Mouse (Mus musculus): Measurements from ENCODE around the gene Cpm. TPM values are rescaled to one million over a fixed set of nuclear protein-coding genes. Genes with fewer than 3 reads are reported as not detected.

Cpm gene
- total and polyA plus RNA-seq, 3 experiments = 2.8 to 4.0 (median 3.5) TPM

DNA sequence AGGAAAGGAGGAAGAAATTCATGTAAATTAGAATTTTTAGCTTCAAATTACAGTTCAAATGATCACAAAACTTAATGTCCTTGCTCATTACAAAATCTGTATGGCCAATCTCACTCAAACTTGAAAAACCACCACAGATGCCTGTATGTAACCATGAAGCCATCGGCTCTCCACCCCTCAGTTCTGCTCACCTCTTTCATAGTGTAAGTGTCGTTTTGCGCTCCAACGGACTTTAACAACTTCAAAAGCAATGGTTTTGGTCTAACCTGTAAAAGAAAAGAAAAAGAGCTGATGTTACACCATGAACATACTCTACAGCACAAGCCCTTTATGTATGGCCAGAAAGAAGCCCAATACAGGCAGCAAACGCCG is 75.7 kb downstream of the Cpm start:
- Histone ChIP-seq H3K27ac (no peak overlapping the region), H3K9ac (ENCODE audit: low read depth, low read length) (no peak overlapping the region), H3K36me3 (ENCODE audit: control insufficient read depth, insufficient read depth, low read length) (peaks cover 35% of the 10 kb centered on the region), H3K4me1 (ENCODE audit: control insufficient read depth, insufficient read depth, low read length) (peaks cover 8% of the 10 kb centered on the region), H3K27me3 (ENCODE audit: control insufficient read depth, insufficient read depth, low read length) (no peaks in the 10 kb centered on the region), H3K4me3 (no peak overlapping the region), H3K79me2 (replicated peaks; ENCODE audit: control insufficient read depth, insufficient read depth, low read length) (peaks cover 6% of the 10 kb centered on the region; the same call in 1 of the 2 replicates)
- intact Hi-C loops (cut with DNase I) = no loop called here
- WGBS = 96% methylated on average over 6 of the region's 6 CpGs
- no peak for DNase-seq
- TF ChIP-seq POLR2A (IDR thresholded peaks at IDR 0.05; ENCODE audit: insufficient read depth, low read depth, low read length) (no peak), CTCF (IDR thresholded peaks at IDR 0.05) (no peak), EP300 (IDR thresholded peaks at IDR 0.05; ENCODE audit: insufficient read depth, low read depth, low read length) (no peak)

DNA sequence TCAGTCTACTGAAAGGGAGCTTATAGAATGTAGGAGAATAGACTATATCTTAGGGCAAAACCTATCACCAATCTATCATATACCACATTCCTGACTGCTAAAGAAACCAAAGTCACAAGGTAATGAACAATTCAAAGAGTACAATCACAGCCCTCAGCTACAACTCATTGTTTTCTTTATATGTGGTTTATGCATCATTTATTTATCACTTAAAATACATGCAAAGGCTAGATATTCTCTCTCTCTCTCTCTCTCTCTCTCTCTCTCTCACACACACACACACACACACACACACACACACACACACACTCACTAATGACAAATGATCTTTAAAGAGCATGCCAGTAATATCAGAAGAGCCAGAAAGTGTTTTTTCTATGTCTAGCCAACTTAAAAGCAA is 76.5 kb downstream of the Cpm start:
- intact Hi-C loops (cut with DNase I) = no loop called here
- no peak overlapping the region for H3K4me3 ChIP-seq
- no peak for DNase-seq
- peaks cover 6% of the 10 kb centered on the region; the same call in 1 of the 2 replicates for H3K79me2 ChIP-seq (replicated peaks; ENCODE audit: control insufficient read depth, insufficient read depth, low read length)
- no peak overlapping the region for H3K27ac ChIP-seq
- H3K9ac ChIP-seq (ENCODE audit: low read depth, low read length) = no peak overlapping the region
- no peaks in the 10 kb centered on the region for H3K27me3 ChIP-seq (ENCODE audit: control insufficient read depth, insufficient read depth, low read length)
- peaks cover 8% of the 10 kb centered on the region for H3K4me1 ChIP-seq (ENCODE audit: control insufficient read depth, insufficient read depth, low read length)
- peaks cover 30% of the 10 kb centered on the region for H3K36me3 ChIP-seq (ENCODE audit: control insufficient read depth, insufficient read depth, low read length)
- TF ChIP-seq POLR2A (IDR thresholded peaks at IDR 0.05; ENCODE audit: insufficient read depth, low read depth, low read length) (no peak), CTCF (IDR thresholded peaks at IDR 0.05) (no peak), EP300 (IDR thresholded peaks at IDR 0.05; ENCODE audit: insufficient read depth, low read depth, low read length) (no peak)

DNA sequence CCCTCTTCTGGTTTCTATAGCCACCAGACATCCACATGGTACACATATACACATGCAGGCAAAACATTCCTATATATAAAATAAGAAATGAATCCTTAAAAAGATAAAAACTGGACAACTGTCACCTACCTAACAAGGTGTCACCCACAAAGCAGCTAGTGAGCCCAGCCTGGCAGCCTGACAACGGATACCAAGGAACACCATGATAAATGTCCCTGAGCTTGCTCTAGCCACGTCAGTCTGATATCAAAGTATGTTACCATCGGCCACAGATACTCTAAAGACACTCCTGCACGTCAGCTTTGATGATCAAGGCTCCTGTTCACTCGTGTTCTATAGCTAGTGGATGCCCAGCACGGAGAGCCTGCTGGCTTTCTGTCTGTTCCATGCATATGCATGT is 77.1 kb downstream of the Cpm start:
- Histone ChIP-seq H3K4me3 (no peak overlapping the region), H3K4me1 (ENCODE audit: control insufficient read depth, insufficient read depth, low read length) (peaks cover 8% of the 10 kb centered on the region), H3K27me3 (ENCODE audit: control insufficient read depth, insufficient read depth, low read length) (no peaks in the 10 kb centered on the region), H3K79me2 (replicated peaks; ENCODE audit: control insufficient read depth, insufficient read depth, low read length) (peaks cover 6% of the 10 kb centered on the region; the same call in 1 of the 2 replicates), H3K36me3 (ENCODE audit: control insufficient read depth, insufficient read depth, low read length) (peaks cover 30% of the 10 kb centered on the region), H3K27ac (0 out of 2 replicates have a peak overlapping the region, but pooled peaks have one; percentile 5), H3K9ac (ENCODE audit: low read depth, low read length) (no peak overlapping the region)
- DNase-seq = no peak
- intact Hi-C loops (cut with DNase I) = no loop called here
- 63% methylated on average over 6 of the region's 6 CpGs for WGBS
- TF ChIP-seq POLR2A (IDR thresholded peaks at IDR 0.05; ENCODE audit: insufficient read depth, low read depth, low read length) (no peak), CTCF (IDR thresholded peaks at IDR 0.05) (no peak), EP300 (IDR thresholded peaks at IDR 0.05; ENCODE audit: insufficient read depth, low read depth, low read length) (no peak)

DNA sequence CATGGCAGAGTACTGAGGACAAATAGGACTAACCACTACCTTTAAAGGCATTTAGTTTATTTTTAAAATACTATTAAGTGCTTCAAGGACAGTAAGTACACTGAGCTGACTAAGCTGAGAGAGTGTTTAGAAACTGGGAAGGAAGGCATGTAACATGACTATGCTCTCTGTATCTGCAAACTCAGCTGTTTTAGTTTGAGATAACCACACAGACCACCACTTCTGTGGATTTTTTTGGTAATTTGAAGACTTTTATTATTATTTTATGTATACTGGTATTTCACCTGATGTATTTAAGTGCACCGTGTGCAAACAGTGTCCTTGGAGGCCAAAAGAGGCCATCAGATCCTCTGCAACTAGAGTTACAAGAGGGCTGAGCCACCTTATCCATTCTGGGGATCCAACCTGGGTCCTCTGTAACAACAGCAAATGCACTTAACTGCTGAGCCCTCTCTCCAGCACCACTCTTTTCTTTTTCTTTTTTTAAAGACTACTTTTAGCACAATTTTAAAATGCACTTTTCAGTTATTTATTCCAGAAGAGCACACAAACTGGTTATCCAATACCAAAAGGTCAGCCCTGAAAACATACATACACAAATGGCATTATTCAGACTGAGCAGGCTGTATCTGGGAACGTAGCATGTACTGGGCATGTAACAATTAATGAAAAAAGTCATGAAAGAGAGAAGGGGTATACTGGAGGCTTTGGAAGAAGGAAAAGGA is 78.0 kb downstream of the Cpm start:
- Histone ChIP-seq H3K9ac (ENCODE audit: low read depth, low read length) (no peak overlapping the region), H3K36me3 (ENCODE audit: control insufficient read depth, insufficient read depth, low read length) (peaks cover 30% of the 10 kb centered on the region), H3K27me3 (ENCODE audit: control insufficient read depth, insufficient read depth, low read length) (no peaks in the 10 kb centered on the region), H3K27ac (peak overlapping the region; percentile 3; the same call in 1 of the 2 replicates), H3K4me1 (ENCODE audit: control insufficient read depth, insufficient read depth, low read length) (peaks cover 8% of the 10 kb centered on the region), H3K79me2 (replicated peaks; ENCODE audit: control insufficient read depth, insufficient read depth, low read length) (peaks cover 4% of the 10 kb centered on the region; the same call in 1 of the 2 replicates), H3K4me3 (no peak overlapping the region)
- TF ChIP-seq CTCF (IDR thresholded peaks at IDR 0.05) (no peak), EP300 (IDR thresholded peaks at IDR 0.05; ENCODE audit: insufficient read depth, low read depth, low read length) (no peak), POLR2A (IDR thresholded peaks at IDR 0.05; ENCODE audit: insufficient read depth, low read depth, low read length) (no peak)
- WGBS = 72% methylated on average over 2 of the region's 2 CpGs
- intact Hi-C loops (cut with DNase I) = no loop called here
- no peak for DNase-seq

DNA sequence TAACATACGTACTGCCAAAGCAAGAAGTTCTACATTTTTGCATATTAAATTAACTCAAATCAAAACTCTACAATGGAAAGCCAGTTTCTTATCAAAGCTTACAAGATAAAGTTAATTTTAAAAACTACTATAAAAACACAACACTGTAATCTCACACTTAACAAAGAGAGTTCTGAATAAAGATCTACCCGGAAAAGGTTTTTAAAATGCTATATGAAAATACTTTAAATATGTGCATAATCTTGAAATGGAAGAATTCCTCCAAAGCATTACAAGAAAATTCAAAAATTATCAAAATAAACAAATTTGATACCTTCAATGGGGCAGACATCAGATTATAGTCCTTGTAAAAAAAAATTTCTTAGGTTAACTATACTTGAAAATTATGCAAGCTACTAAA is 79.1 kb downstream of the Cpm start:
- no peak overlapping the region for H3K4me3 ChIP-seq
- no peak overlapping the region for H3K27ac ChIP-seq
- peaks cover 23% of the 10 kb centered on the region for H3K36me3 ChIP-seq (ENCODE audit: control insufficient read depth, insufficient read depth, low read length)
- no peaks in the 10 kb centered on the region for H3K27me3 ChIP-seq (ENCODE audit: control insufficient read depth, insufficient read depth, low read length)
- no peak overlapping the region for H3K9ac ChIP-seq (ENCODE audit: low read depth, low read length)
- H3K4me1 ChIP-seq (ENCODE audit: control insufficient read depth, insufficient read depth, low read length) = peaks cover 8% of the 10 kb centered on the region
- WGBS = 94% methylated on average over 2 of the region's 2 CpGs
- no peak for TF ChIP-seq EP300 (IDR thresholded peaks at IDR 0.05; ENCODE audit: insufficient read depth, low read depth, low read length)
- no peak for TF ChIP-seq CTCF (IDR thresholded peaks at IDR 0.05)
- TF ChIP-seq POLR2A (IDR thresholded peaks at IDR 0.05; ENCODE audit: insufficient read depth, low read depth, low read length) = no peak
- intact Hi-C loops (cut with DNase I) = no loop called here
- peaks cover 3% of the 10 kb centered on the region; the same call in 1 of the 2 replicates for H3K79me2 ChIP-seq (replicated peaks; ENCODE audit: control insufficient read depth, insufficient read depth, low read length)
- no peak for DNase-seq

DNA sequence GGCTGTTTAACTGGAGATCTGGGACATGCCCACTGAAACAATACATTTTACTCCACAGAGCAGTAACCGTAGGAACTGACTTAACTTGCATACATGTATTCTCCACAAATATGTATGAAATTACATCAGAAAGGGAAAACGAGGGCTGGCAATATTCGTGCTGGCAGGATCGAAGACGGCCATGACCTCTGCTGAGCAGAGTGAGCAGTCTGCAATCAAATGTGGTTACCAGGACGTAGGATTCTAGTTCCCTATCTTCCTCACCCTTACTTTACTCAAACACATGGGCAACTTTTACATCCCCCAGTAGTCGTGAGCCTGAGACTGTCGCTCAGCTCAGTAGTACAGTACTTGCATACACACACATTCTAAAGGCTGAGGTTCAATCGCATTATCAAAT is 79.6 kb downstream of the Cpm start:
- peak overlapping the region; percentile 50; the same call in 1 of the 2 replicates for H3K9ac ChIP-seq (ENCODE audit: low read depth, low read length)
- H3K27me3 ChIP-seq (ENCODE audit: control insufficient read depth, insufficient read depth, low read length) = no peaks in the 10 kb centered on the region
- no peak for DNase-seq
- 0 out of 2 replicates have a peak overlapping the region, but pooled peaks have one; percentile 100 for H3K27ac ChIP-seq
- 51% methylated on average over 9 of the region's 9 CpGs for WGBS
- H3K36me3 ChIP-seq (ENCODE audit: control insufficient read depth, insufficient read depth, low read length) = peaks cover 20% of the 10 kb centered on the region
- H3K4me3 ChIP-seq = no peak overlapping the region; the same call in 1 of the 2 replicates
- peaks cover 3% of the 10 kb centered on the region; the same call in 1 of the 2 replicates for H3K79me2 ChIP-seq (replicated peaks; ENCODE audit: control insufficient read depth, insufficient read depth, low read length)
- intact Hi-C loops (cut with DNase I) = no loop called here
- H3K4me1 ChIP-seq (ENCODE audit: control insufficient read depth, insufficient read depth, low read length) = peaks cover 8% of the 10 kb centered on the region
- TF ChIP-seq EP300 (IDR thresholded peaks at IDR 0.05; ENCODE audit: insufficient read depth, low read depth, low read length) = no peak
- TF ChIP-seq POLR2A (IDR thresholded peaks at IDR 0.05; ENCODE audit: insufficient read depth, low read depth, low read length) = no peak
- TF ChIP-seq CTCF (IDR thresholded peaks at IDR 0.05) = no peak

Data from heart, adult 2 months (tissue).